Mouse (Mus musculus): Measurements from ENCODE around the gene Cyth1.

DNA sequence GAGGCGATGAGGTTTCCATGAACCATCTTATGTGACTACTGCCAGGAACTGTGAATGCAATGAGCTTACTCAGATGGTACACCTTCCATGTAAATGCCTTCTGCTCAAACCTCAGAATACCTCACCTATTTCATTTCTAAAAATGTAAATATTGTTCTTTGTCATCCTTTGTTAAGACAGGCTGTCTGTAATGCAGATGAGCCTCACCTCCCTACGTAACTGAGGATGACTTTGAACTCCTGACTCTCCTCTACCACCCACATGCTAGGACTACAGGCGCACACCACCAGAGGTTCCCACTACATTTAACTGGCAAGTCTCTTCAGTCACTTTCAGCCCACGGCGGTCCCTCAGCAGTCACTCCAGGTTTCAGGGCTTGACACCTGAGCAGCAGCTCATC is 25.5 kb downstream of the Cyth1 start:
- no peak for TF ChIP-seq USF1 (IDR thresholded peaks at IDR 0.05; ENCODE audit: low read depth)
- TF ChIP-seq MAX (IDR thresholded peaks at IDR 0.05; ENCODE audit: low read depth) = no peak
- no peak for TF ChIP-seq POLR2AphosphoS2 (IDR thresholded peaks at IDR 0.05; ENCODE audit: insufficient read length, low read depth)
- no peak for TF ChIP-seq POLR2A (IDR thresholded peaks at IDR 0.05; ENCODE audit: insufficient read length, low read depth)
- no peak for TF ChIP-seq E2F4 (IDR thresholded peaks at IDR 0.05; ENCODE audit: insufficient read depth)

Data from myocyte (in vitro differentiated cells).